Mouse (Mus musculus): ENCODE data around the gene Ift88. TPM values are rescaled to one million over a fixed set of nuclear protein-coding genes. Genes with fewer than 3 reads are reported as not detected.

The Ift88 gene
- polyA plus RNA-seq, 1 experiment from 2014 or later: 17.4 TPM

DNA sequence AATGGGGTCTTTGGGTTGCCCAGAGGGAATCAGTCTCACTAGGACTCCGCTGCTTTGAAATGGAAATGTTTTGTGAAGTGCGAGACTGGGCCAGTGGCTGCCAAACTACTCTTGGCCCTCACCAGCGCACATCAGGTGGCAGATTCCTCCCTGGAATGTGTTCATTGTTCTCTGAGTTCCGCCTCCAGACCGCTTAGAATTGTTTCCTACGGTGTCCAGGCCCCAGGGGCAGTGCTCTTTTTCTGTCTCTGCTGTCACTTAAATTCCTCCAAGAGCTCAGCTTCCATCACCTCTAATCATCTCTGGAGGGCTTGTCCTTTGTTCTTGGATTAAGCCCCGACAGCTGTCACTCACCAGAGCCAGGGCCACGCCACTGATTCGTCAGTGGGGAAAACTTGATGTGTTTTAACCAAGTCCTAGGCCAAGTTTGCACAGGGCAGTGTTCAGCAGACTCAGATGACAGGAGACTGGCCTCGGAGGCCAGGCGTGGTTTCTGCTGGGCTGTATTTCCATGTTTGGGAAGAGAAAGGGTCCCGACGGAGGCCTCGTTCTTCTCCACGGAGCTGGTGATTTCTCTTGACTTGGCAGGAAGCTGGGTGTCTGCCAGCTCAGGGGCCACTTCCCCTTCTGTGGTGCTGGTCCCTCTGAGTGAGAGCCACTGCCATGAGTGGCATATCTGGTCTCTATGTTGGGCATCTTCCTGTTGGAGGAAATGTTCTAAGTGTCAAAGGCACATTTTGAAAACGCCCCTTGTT is 113.6 kb downstream of the Ift88 start:
- H3K9ac ChIP-seq (ENCODE audit: low read depth, low read length): no peak overlapping the region
- no peak overlapping the region for H3K4me2 ChIP-seq (ENCODE audit: low read depth, low read length)
- no peak overlapping the region for H3K27ac ChIP-seq (replicated peaks; ENCODE audit: low read depth, low read length)
- peaks cover 30% of the 10 kb centered on the region for H3K4me1 ChIP-seq (ENCODE audit: control insufficient read depth, insufficient read depth, low read length)
- no peaks in the 10 kb centered on the region for H3K36me3 ChIP-seq (ENCODE audit: control insufficient read depth, insufficient read depth, low read length)
- H3K4me3 ChIP-seq (ENCODE audit: low read depth, low read length): no peak overlapping the region
- DNase-seq (ENCODE audit: low spot score): peak; percentile 60
- H3K9me3 ChIP-seq (ENCODE audit: control insufficient read depth, low read length): 0 out of 2 replicates have a peak, but pooled peaks cover 4% of the 10 kb centered on the region
- WGBS: 13% methylated on average over 16 of the region's 16 CpGs
- H3K27me3 ChIP-seq (replicated peaks; ENCODE audit: control insufficient read depth, insufficient read depth, low read length): no peaks in the 10 kb centered on the region
- peak; percentile 55 for ATAC-seq (ENCODE audit: low read depth)

DNA sequence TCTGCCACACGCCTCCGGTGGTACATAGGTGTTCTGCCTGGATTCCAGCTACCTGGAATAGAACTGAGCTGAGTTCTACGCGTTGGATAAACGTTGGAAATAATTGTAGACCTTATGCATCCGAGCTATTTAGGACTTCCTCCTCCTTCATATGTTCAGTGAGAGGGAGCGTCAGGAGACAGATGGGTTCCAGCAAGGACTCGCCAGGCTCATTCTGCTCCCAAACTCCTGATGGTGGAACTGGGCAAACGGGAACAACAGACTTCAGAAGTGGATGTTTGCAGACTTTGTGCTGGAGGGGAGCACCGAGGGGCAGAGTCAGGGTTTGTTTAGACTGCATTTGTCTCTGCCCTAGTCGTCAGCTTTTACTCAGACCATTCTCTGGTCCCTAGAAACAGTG is 116.8 kb downstream of the Ift88 start:
- Histone ChIP-seq H3K4me2 (ENCODE audit: low read depth, low read length) (no peak overlapping the region), H3K9ac (ENCODE audit: low read depth, low read length) (no peak overlapping the region), H3K9me3 (ENCODE audit: control insufficient read depth, low read length) (0 out of 2 replicates have a peak, but pooled peaks cover 5% of the 10 kb centered on the region), H3K36me3 (ENCODE audit: control insufficient read depth, insufficient read depth, low read length) (no peaks in the 10 kb centered on the region), H3K27ac (replicated peaks; ENCODE audit: low read depth, low read length) (no peak overlapping the region), H3K27me3 (replicated peaks; ENCODE audit: control insufficient read depth, insufficient read depth, low read length) (no peaks in the 10 kb centered on the region), H3K4me1 (ENCODE audit: control insufficient read depth, insufficient read depth, low read length) (peaks cover 15% of the 10 kb centered on the region), H3K4me3 (ENCODE audit: low read depth, low read length) (no peak overlapping the region)
- no peak for DNase-seq (ENCODE audit: low spot score)
- 86% methylated on average over 11 of the region's 11 CpGs for WGBS
- ATAC-seq (ENCODE audit: low read depth): no peak

DNA sequence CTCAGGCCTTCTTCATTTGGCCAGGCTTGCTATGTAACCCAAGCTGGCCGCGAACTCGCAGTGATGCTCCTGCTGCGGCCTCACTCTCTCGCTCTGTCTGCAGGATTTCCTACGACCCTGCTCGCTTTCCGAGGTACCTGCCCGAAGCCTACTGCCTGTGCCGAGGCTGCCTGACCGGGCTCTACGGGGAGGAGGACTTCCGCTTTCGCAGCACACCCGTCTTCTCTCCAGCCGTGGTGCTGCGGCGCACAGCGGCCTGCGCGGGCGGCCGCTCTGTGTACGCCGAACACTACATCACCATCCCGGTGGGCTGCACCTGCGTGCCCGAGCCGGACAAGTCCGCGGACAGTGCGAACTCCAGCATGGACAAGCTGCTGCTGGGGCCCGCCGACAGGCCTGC is 118.4 kb downstream of the Ift88 start:
- peaks cover 13% of the 10 kb centered on the region for H3K4me1 ChIP-seq (ENCODE audit: control insufficient read depth, insufficient read depth, low read length)
- 50% methylated on average over 34 of the region's 34 CpGs for WGBS
- ATAC-seq (ENCODE audit: low read depth): no peak
- DNase-seq (ENCODE audit: low spot score): no peak
- no peaks in the 10 kb centered on the region for H3K36me3 ChIP-seq (ENCODE audit: control insufficient read depth, insufficient read depth, low read length)
- no peaks in the 10 kb centered on the region for H3K27me3 ChIP-seq (replicated peaks; ENCODE audit: control insufficient read depth, insufficient read depth, low read length)
- H3K9me3 ChIP-seq (ENCODE audit: control insufficient read depth, low read length): 0 out of 2 replicates have a peak, but pooled peaks cover 5% of the 10 kb centered on the region
- H3K4me3 ChIP-seq (ENCODE audit: low read depth, low read length): no peak overlapping the region
- no peak overlapping the region for H3K27ac ChIP-seq (replicated peaks; ENCODE audit: low read depth, low read length)
- H3K4me2 ChIP-seq (ENCODE audit: low read depth, low read length): 0 out of 2 replicates have a peak overlapping the region, but pooled peaks have one; percentile 21
- H3K9ac ChIP-seq (ENCODE audit: low read depth, low read length): no peak overlapping the region

DNA sequence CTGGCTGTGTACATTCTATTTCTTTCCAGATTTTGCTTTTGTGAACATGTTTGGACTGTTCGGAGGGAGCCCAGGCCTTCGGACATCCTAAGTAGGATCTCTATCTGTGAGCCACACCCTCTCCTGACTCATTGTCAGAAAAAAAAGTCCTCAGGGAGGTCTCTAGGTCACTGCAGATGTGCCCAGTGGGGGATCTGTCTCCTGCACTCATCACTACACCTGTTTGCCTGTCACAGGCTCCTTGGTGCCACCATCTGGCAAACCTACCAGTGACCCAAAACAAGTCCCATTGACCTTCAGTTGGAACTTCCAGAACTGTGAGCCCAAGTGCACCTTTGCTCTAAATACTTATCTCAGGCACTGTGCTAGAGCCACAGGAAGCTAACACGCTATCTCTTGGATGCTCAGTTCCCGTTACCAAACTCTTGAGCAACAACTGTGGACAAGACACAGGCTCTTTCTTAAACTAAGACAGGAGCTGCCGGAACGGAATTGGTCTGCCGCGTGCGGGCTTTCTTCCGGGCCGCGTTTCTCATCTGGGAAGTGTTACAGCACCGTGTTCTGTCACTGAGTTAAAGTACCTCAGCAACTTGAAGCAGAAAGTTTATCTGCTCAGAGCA is 119.7 kb downstream of the Ift88 start:
- no peaks in the 10 kb centered on the region for H3K27me3 ChIP-seq (replicated peaks; ENCODE audit: control insufficient read depth, insufficient read depth, low read length)
- WGBS: 86% methylated on average over 13 of the region's 13 CpGs
- no peak overlapping the region for H3K27ac ChIP-seq (replicated peaks; ENCODE audit: low read depth, low read length)
- H3K36me3 ChIP-seq (ENCODE audit: control insufficient read depth, insufficient read depth, low read length): no peaks in the 10 kb centered on the region
- 0 out of 2 replicates have a peak, but pooled peaks cover 5% of the 10 kb centered on the region for H3K9me3 ChIP-seq (ENCODE audit: control insufficient read depth, low read length)
- ATAC-seq (ENCODE audit: low read depth): no peak
- no peak overlapping the region for H3K4me3 ChIP-seq (ENCODE audit: low read depth, low read length)
- DNase-seq (ENCODE audit: low spot score): no peak
- no peak overlapping the region for H3K4me2 ChIP-seq (ENCODE audit: low read depth, low read length)
- no peak overlapping the region for H3K9ac ChIP-seq (ENCODE audit: low read depth, low read length)
- H3K4me1 ChIP-seq (ENCODE audit: control insufficient read depth, insufficient read depth, low read length): peaks cover 3% of the 10 kb centered on the region; the same call in 1 of the 2 replicates

DNA sequence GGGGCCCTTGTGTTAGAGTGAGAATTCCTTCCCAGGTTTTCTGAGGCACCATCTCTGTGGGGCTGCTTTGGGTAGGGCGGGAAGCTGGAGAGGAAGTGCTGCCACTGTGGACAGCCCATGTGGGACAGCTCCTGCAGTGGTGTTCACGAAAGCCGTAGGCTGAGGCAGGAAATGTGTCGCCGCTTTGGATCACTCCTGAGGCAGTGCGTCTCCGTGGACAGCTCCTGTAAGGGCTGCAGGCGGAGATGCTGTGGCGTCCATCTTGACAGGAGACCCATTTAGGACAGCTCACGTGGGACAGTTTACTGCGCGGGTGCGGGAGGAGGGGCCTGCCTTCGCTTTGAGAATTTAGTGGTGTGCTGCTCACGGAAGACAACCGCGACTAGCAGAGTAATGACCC is 121.7 kb downstream of the Ift88 start:
- Histone ChIP-seq H3K9ac (ENCODE audit: low read depth, low read length) (no peak overlapping the region), H3K9me3 (ENCODE audit: control insufficient read depth, low read length) (0 out of 2 replicates have a peak, but pooled peaks cover 5% of the 10 kb centered on the region), H3K27me3 (replicated peaks; ENCODE audit: control insufficient read depth, insufficient read depth, low read length) (no peaks in the 10 kb centered on the region), H3K36me3 (ENCODE audit: control insufficient read depth, insufficient read depth, low read length) (peaks cover 13% of the 10 kb centered on the region; the same call in 1 of the 2 replicates), H3K4me3 (ENCODE audit: low read depth, low read length) (no peak overlapping the region), H3K4me1 (ENCODE audit: control insufficient read depth, insufficient read depth, low read length) (peaks cover 3% of the 10 kb centered on the region; the same call in 1 of the 2 replicates), H3K27ac (replicated peaks; ENCODE audit: low read depth, low read length) (no peak overlapping the region), H3K4me2 (ENCODE audit: low read depth, low read length) (no peak overlapping the region)
- whole genome bisulfite sequencing: 82% methylated on average over 17 of the region's 17 CpGs
- no peak for ATAC-seq (ENCODE audit: low read depth)
- DNase-seq (ENCODE audit: low spot score): no peak

DNA sequence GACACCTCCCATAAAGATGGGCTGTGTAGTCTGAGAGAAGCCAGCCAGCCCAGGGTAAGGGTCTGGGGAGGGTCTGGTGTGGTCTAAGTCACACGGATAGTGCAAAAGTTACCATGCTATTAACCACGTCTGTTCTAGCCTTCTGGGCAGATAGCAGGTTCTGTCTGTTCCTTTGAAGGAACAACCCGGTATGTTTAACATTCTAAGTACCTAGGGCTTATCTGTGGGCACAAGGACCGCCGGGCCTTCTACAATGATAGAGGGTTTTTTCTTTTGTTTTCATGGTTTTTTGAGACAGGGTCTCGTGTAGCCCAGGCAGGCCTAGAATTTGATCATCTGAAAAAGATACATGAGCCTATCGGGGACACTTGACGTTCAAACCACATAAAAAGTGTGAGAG is 122.3 kb downstream of the Ift88 start:
- 75% methylated on average over 8 of the region's 8 CpGs for WGBS
- Histone ChIP-seq H3K9me3 (ENCODE audit: control insufficient read depth, low read length) (0 out of 2 replicates have a peak, but pooled peaks cover 5% of the 10 kb centered on the region), H3K27me3 (replicated peaks; ENCODE audit: control insufficient read depth, insufficient read depth, low read length) (no peaks in the 10 kb centered on the region), H3K4me3 (ENCODE audit: low read depth, low read length) (no peak overlapping the region), H3K27ac (replicated peaks; ENCODE audit: low read depth, low read length) (no peak overlapping the region), H3K9ac (ENCODE audit: low read depth, low read length) (no peak overlapping the region), H3K4me1 (ENCODE audit: control insufficient read depth, insufficient read depth, low read length) (peaks cover 3% of the 10 kb centered on the region; the same call in 1 of the 2 replicates), H3K4me2 (ENCODE audit: low read depth, low read length) (no peak overlapping the region), H3K36me3 (ENCODE audit: control insufficient read depth, insufficient read depth, low read length) (peaks cover 13% of the 10 kb centered on the region; the same call in 1 of the 2 replicates)
- DNase-seq (ENCODE audit: low spot score) (no peak), ATAC-seq (ENCODE audit: low read depth) (no peak)

DNA sequence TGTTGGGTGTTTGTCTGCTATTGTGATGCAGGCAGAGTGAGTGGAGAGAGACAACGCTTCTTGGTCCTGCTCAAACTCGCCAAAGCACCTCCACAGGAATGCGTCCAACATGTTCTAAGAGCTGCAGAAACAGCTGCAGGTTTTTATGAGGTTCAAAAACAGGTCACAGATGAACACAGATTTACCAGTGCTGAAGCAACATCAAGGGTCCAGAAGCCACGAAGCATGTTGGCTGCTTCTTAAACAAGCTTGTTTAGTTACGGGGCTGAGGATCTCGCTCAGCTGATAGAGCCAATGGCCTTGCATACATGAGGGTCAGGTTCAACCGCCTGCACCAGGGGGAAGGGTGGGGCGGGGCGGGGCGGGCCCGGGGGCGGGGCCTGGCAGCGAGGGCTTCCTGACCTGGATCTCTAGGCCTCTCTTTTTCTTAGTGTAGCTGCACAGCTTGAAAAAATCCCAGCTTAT is 122.7 kb downstream of the Ift88 start:
- DNase-seq (ENCODE audit: low spot score) (peak; percentile 77), ATAC-seq (ENCODE audit: low read depth) (peak; percentile 75)
- H3K4me1 ChIP-seq (ENCODE audit: control insufficient read depth, insufficient read depth, low read length): peaks cover 3% of the 10 kb centered on the region; the same call in 1 of the 2 replicates
- peak overlapping the region; percentile 34; the same call in 1 of the 2 replicates for H3K27ac ChIP-seq (replicated peaks; ENCODE audit: low read depth, low read length)
- no peak overlapping the region for H3K4me3 ChIP-seq (ENCODE audit: low read depth, low read length)
- H3K27me3 ChIP-seq (replicated peaks; ENCODE audit: control insufficient read depth, insufficient read depth, low read length): no peaks in the 10 kb centered on the region
- 16% methylated on average over 13 of the region's 13 CpGs for WGBS
- H3K36me3 ChIP-seq (ENCODE audit: control insufficient read depth, insufficient read depth, low read length): peaks cover 13% of the 10 kb centered on the region; the same call in 1 of the 2 replicates
- no peak overlapping the region for H3K4me2 ChIP-seq (ENCODE audit: low read depth, low read length)
- H3K9ac ChIP-seq (ENCODE audit: low read depth, low read length): no peak overlapping the region
- H3K9me3 ChIP-seq (ENCODE audit: control insufficient read depth, low read length): 0 out of 2 replicates have a peak, but pooled peaks cover 5% of the 10 kb centered on the region

DNA sequence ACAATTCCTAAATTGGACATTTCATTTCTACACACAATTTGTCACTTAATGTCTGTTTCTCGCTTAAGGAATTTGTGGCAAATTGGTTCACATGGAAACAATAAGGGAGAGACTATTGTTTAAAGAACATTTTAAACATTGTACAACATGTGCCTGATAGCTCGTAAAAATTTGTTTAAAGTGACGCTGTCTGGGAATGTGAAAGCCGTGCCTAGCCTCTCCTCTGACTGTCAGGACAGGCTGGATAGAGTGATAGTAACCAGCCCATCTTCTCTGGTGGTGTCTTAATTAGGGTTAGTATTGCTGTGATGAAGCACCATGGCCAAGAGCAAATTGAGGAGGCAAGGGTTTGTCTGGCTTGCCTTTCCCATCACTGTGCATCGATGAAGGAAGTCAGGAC is 123.2 kb downstream of the Ift88 start:
- Histone ChIP-seq H3K4me3 (ENCODE audit: low read depth, low read length) (no peak overlapping the region), H3K4me1 (ENCODE audit: control insufficient read depth, insufficient read depth, low read length) (peaks cover 3% of the 10 kb centered on the region; the same call in 1 of the 2 replicates), H3K27ac (replicated peaks; ENCODE audit: low read depth, low read length) (peak overlapping the region; percentile 34; the same call in 1 of the 2 replicates), H3K9ac (ENCODE audit: low read depth, low read length) (no peak overlapping the region), H3K4me2 (ENCODE audit: low read depth, low read length) (no peak overlapping the region), H3K9me3 (ENCODE audit: control insufficient read depth, low read length) (0 out of 2 replicates have a peak, but pooled peaks cover 4% of the 10 kb centered on the region), H3K27me3 (replicated peaks; ENCODE audit: control insufficient read depth, insufficient read depth, low read length) (no peaks in the 10 kb centered on the region), H3K36me3 (ENCODE audit: control insufficient read depth, insufficient read depth, low read length) (peaks cover 13% of the 10 kb centered on the region; the same call in 1 of the 2 replicates)
- no peak for ATAC-seq (ENCODE audit: low read depth)
- DNase-seq (ENCODE audit: low spot score): no peak
- 61% methylated on average over 5 of the region's 5 CpGs for WGBS
